Mouse (Mus musculus) left cerebral cortex, postnatal 14 days (tissue): ENCODE results near the gene Alpk3. TPM values are rescaled to one million over a fixed set of nuclear protein-coding genes. Genes with fewer than 3 reads are reported as not detected.

Experiments used
- total RNA-seq, 2 experiments: library from RNA; stranded (reverse); gene quantifications; 2 replicates each; pipeline ENCODE4 v1.2.3; 2021

The Alpk3 gene
- total RNA-seq, 2 experiments from 2014 or later = 0.20 to 0.49 TPM

Other genes starting within 250 kb of the Alpk3 start
- 10 to 100 TPM; 22.6 to 27.0 TPM for gene Iqgap1, start 231.6 kb upstream of the Alpk3 start, total RNA-seq
- gene Zscan2, start 196.7 kb upstream of the Alpk3 start, total RNA-seq = 10 to 100 TPM; 10.3 to 10.8 TPM
- 10 to 100 TPM; 26.8 to 28.3 TPM for gene Wdr73, start 156.3 kb upstream of the Alpk3 start, total RNA-seq
- 1 to 10 TPM; 5.4 to 5.5 TPM for gene Nmb, start 152.5 kb upstream of the Alpk3 start, total RNA-seq
- 10 to 100 TPM; 54.9 to 62.4 TPM for gene Sec11a, start 109.8 kb upstream of the Alpk3 start, total RNA-seq
- 10 to 100 TPM; 20.7 to 24.0 TPM for gene Zfp592, start 63.9 kb upstream of the Alpk3 start, total RNA-seq
- under 1 TPM in 1 of 2 experiments, not detected in 1; 0.11 TPM for gene Slc28a1, start 57.2 kb downstream of the Alpk3 start, total RNA-seq
- gene Pde8a, start 156.0 kb downstream of the Alpk3 start, total RNA-seq = 1 to 10 TPM; 3.7 to 4.0 TPM